Comparison of ENCODE assay signal across 11 mouse cellular contexts in the genomic region with DNA sequence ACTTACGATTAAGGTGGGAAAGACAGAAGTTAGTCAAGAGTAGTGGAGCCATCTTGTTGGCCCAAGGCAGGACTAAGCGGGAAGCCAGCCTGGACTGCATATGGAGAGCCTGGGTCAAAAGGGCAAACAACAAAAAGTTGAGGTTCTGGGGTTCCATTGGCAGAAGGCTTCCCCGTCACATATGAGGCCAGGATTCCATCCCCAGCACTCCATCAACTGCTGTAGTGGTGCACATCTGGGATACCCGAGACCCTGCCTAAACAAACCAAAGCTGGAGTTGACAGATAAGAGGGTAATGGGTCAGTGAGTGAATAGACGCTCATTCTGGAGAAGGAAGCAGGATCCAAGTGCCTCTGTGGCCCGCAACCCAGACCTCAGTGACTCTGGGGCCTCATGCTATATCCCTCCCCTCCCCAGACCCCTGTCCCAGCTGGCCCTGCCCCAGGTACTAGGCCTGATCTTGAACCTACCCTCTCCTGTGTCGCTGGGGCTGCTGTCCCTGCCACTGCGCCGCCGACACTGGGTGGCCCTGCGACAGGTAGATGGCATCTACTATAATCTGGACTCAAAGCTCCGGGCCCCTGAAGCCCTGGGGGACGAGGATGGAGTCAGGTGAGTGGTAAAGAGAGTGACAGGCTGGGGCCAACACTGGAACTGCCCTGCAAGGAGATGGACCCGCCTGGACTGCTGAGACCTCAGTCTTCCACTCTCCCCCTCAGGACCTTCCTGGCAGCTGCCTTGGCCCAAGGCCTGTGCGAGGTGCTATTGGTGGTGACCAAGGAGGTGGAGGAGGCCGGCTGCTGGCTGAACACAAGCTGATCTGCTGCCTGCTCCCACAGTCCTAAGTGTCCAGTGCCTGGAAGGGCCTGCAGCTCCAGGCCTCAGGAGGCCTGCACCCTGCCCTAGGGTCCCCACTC. TPM values are rescaled to one million over a fixed set of nuclear protein-coding genes. Genes with fewer than 3 reads are reported as not detected.
DNase-seq lines count a peak whose midpoint lies in the region; ATAC-seq lines count a peak whose summit lies in the region.
"Had no signal": no experiment of that assay in that cellular context is flagged by ENCODE, and none has a peak within 500 bp of the region (broad histone marks: within the 10 kb centered on the region; RNA-seq: fewer than 3 reads in every experiment).

No protein-coding gene starts in this region.

- H3K9me3 ChIP-seq in hindbrain, embryonic 16.5 days (ENCODE audit: control insufficient read depth, low read length) = no peaks in the 10 kb centered on the region
- no peaks in the 10 kb centered on the region for H3K9me3 ChIP-seq in hindbrain, embryonic 11.5 days (ENCODE audit: control insufficient read depth, low read length)

- DNase-seq in cerebellum, adult 9-11 months = peak; percentile 58
- no peak for DNase-seq in cerebellum, adult 8-10 months
- DNase-seq in hindbrain, embryonic 11.5 days (ENCODE audit: low spot score) = no peak
- peak; percentile 35 to 47 for DNase-seq in right cerebral cortex, postnatal 10 days (ENCODE audit: low spot score in 2 of 2)
- no peak for DNase-seq in right cerebral cortex, postnatal 4 days
- peak; percentile 10 for DNase-seq in right cerebral cortex, postnatal 14 days
- DNase-seq: adrenal gland, postnatal 25 days; lung, adult 18-20 months had no signal

- ATAC-seq in hindbrain, embryonic 16.5 days = no peak
- no peak for ATAC-seq in hindbrain, embryonic 11.5 days (ENCODE audit: low FRiP score)
- ATAC-seq in inflammation-experienced regulatory T-cells, adult 6 months = no peak

- no peaks in the 10 kb centered on the region for H3K27me3 ChIP-seq in hindbrain, embryonic 16.5 days (replicated peaks; ENCODE audit: control insufficient read depth, insufficient read depth, low read length)
- no peaks in the 10 kb centered on the region for H3K27me3 ChIP-seq in hindbrain, embryonic 11.5 days (ENCODE audit: control insufficient read depth, insufficient read depth, low read length)

- H3K4me3 ChIP-seq in hindbrain, embryonic 16.5 days (ENCODE audit: low read length) = no peak overlapping the region
- no peak overlapping the region for H3K4me3 ChIP-seq in hindbrain, embryonic 11.5 days (ENCODE audit: low read depth, low read length)

- H3K9ac ChIP-seq in hindbrain, embryonic 16.5 days (ENCODE audit: low read depth, low read length) = peak overlapping the region; percentile 13
- H3K9ac ChIP-seq in hindbrain, embryonic 11.5 days (ENCODE audit: low read depth, low read length) = no peak overlapping the region

- no peak overlapping the region for H3K27ac ChIP-seq in hindbrain, embryonic 16.5 days (ENCODE audit: low read depth, low read length)
- H3K27ac ChIP-seq in hindbrain, embryonic 11.5 days (ENCODE audit: low read depth, low read length) = no peak overlapping the region

- peaks cover 37% of the 10 kb centered on the region for H3K4me1 ChIP-seq in hindbrain, embryonic 16.5 days (ENCODE audit: control insufficient read depth, insufficient read depth, low read depth, low read length)
- H3K4me1 ChIP-seq in hindbrain, embryonic 11.5 days (replicated peaks; ENCODE audit: control insufficient read depth, insufficient read depth, low read length) = peaks cover 14% of the 10 kb centered on the region

- H3K4me2 ChIP-seq in hindbrain, embryonic 16.5 days (ENCODE audit: low read length) = no peak overlapping the region
- no peak overlapping the region for H3K4me2 ChIP-seq in hindbrain, embryonic 11.5 days (replicated peaks; ENCODE audit: low read depth, low read length)

- WGBS in hindbrain, embryonic 16.5 days = 89% methylated on average over 16 of the region's 16 CpGs
- WGBS in hindbrain, embryonic 11.5 days = 84% methylated on average over 16 of the region's 16 CpGs

- no peaks in the 10 kb centered on the region for H3K36me3 ChIP-seq in hindbrain, embryonic 16.5 days (ENCODE audit: control insufficient read depth, insufficient read depth, low read length)
- H3K36me3 ChIP-seq in hindbrain, embryonic 11.5 days (ENCODE audit: control insufficient read depth, insufficient read depth, low read length) = no peaks in the 10 kb centered on the region

RNA-seq across cellular contexts. Expression of a gene that starts 3.2 kb away (rescaled TPM):
- 42.5 and 46.2 TPM in 2 replicates for polyA plus RNA-seq in hindbrain, embryonic 16.5 days (2015; fragmentation: Nextera tagmentation; extraction: Ambion mirVana)
- polyA plus RNA-seq in hindbrain, embryonic 11.5 days (2014; fragmentation: Nextera tagmentation; extraction: Ambion mirVana) = 57.3 and 59.1 TPM in 2 replicates
- polyA plus RNA-seq in inflammation-experienced regulatory T-cells, adult 6 months (2017; shearing (Covaris generic)) = 10 to 100 TPM; 46.9 to 62.6 (median 47.0) TPM

RNA-seq across cellular contexts. Expression of a gene that starts 5.8 kb away (rescaled TPM):
- polyA plus RNA-seq in hindbrain, embryonic 16.5 days (2015; fragmentation: Nextera tagmentation; extraction: Ambion mirVana) = 3.1 and 3.9 TPM in 2 replicates
- 1.2 and 2.1 TPM in 2 replicates for polyA plus RNA-seq in hindbrain, embryonic 11.5 days (2014; fragmentation: Nextera tagmentation; extraction: Ambion mirVana)
- not detected for polyA plus RNA-seq in inflammation-experienced regulatory T-cells, adult 6 months (2017; shearing (Covaris generic))
- polyA plus RNA-seq: intestine, embryonic 14.5 days had no signal

RNA-seq across cellular contexts. Expression of a gene that starts 25.4 kb away (rescaled TPM):
- 145 and 150 TPM in 2 replicates for polyA plus RNA-seq in hindbrain, embryonic 16.5 days (2015; fragmentation: Nextera tagmentation; extraction: Ambion mirVana)
- polyA plus RNA-seq in hindbrain, embryonic 11.5 days (2014; fragmentation: Nextera tagmentation; extraction: Ambion mirVana) = 90.2 and 97.2 TPM in 2 replicates
- 10 to 100 TPM; 21.0 to 22.5 (median 22.3) TPM for polyA plus RNA-seq in inflammation-experienced regulatory T-cells, adult 6 months (2017; shearing (Covaris generic))

RNA-seq across cellular contexts. Expression of a gene that starts 25.4 kb away (rescaled TPM):
- 20.4 and 23.7 TPM in 2 replicates for polyA plus RNA-seq in hindbrain, embryonic 16.5 days (2015; fragmentation: Nextera tagmentation; extraction: Ambion mirVana)
- 13.5 and 20.6 TPM in 2 replicates for polyA plus RNA-seq in hindbrain, embryonic 11.5 days (2014; fragmentation: Nextera tagmentation; extraction: Ambion mirVana)
- polyA plus RNA-seq in inflammation-experienced regulatory T-cells, adult 6 months (2017; shearing (Covaris generic)) = 1 to 10 TPM; 2.7 to 5.2 (median 3.9) TPM

RNA-seq across cellular contexts. Expression of a gene that starts 42.1 kb away (rescaled TPM):
- 12.4 and 12.6 TPM in 2 replicates for polyA plus RNA-seq in hindbrain, embryonic 16.5 days (2015; fragmentation: Nextera tagmentation; extraction: Ambion mirVana)
- 9.1 and 11.4 TPM in 2 replicates for polyA plus RNA-seq in hindbrain, embryonic 11.5 days (2014; fragmentation: Nextera tagmentation; extraction: Ambion mirVana)
- not detected for polyA plus RNA-seq in inflammation-experienced regulatory T-cells, adult 6 months (2017; shearing (Covaris generic))

Comparison
In these comparisons a context has a peak if more than half of its experiments do, and no peak if none do; other contexts are left out.
1. DNase-seq: peak in cerebellum, adult 9-11 months (single experiment), right cerebral cortex, postnatal 10 days (2 of 2) and right cerebral cortex, postnatal 14 days (single experiment); none in cerebellum, adult 8-10 months (single experiment), hindbrain, embryonic 11.5 days (single experiment) and right cerebral cortex, postnatal 4 days (single experiment).